Mouse (Mus musculus): Measurements from ENCODE around the gene 5031410I06Rik.
"Not testable (repeated sequence)": the region's sequence is repeated elsewhere in the genome, so short reads cannot be mapped to it uniquely, and the experiment has no call there.

The 5031410I06Rik gene

GRCm38 (mm10) chr5:26105262-26105661 lies at the start of gene 5031410I06Rik:
Gene 5031410I06Rik (minus strand): TSS chr5:26105362.
- DNase-seq (ENCODE audit: low spot score in 2 of 2), result not testable (repeated sequence)

DNA sequence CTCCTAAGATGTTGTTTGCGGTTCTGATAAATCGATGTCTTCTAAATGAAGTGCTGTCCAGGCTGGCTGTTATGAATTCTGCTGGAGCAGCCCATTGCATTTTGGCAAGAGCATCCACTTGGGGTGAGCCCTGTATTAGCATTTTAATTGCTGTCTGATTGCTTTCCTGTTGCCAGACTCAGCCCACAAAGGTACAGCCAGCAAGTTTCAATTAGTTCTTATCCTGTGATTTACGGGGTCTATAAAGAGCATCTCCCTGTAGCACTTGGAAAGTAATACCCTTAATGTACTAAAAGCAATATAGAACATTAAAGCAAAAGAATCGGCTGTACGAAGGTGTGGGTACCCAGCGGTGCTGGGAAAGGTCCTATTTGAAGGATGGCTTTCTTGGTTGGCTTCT lies 37.7 kb upstream of the 5031410I06Rik start:
- DNase-seq (ENCODE audit: low spot score in 2 of 2), result no peak

DNA sequence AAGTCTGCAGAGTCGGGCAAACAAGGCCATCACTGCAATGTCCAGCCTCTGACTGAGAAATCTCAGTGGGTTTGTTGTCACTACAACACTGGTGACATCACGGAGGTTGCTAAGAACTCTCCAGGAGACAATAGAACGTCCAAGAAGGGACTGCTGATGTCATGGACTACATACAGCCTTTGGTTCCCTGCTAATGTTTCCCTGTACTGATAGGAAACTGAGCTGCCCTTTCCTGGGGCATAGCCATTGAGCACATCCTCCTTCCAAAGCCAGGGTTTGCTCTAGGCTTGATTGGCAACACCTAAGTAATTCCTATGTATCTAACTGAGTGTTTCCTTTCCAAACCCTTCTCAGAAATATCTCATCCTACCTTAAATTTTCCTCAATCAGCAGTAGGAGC lies 16.2 kb upstream of the 5031410I06Rik start, which contains the start of gene Gm10220:
Gene Gm10220 (minus strand): TSS at position 101 of the 400 bp plus-strand sequence.
- not testable (repeated sequence) for DNase-seq (ENCODE audit: low spot score in 2 of 2)

DNA sequence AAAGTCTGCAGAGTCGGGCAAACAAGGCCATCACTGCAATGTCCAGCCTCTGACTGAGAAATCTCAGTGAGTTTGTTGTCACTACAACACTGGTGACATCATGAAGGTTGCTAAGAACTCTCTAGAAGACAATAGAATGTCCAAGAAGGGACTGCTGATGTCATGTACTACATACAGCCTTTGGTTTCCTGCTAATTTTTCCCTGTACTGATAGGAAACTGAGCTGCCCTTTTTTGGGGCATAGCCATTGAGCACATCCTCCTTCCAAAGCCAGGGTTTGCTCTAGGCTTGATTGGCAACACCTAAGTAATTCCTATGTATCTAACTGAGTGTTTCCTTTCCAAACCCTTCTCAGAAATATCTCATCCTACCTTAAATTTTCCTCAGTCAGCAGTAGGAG lies 16.0 kb downstream of the 5031410I06Rik start, which contains the start of gene Gm10471:
Gene Gm10471 (minus strand): TSS at position 101 of the 400 bp plus-strand sequence.
- DNase-seq (ENCODE audit: low spot score in 2 of 2), result not testable (repeated sequence)

DNA sequence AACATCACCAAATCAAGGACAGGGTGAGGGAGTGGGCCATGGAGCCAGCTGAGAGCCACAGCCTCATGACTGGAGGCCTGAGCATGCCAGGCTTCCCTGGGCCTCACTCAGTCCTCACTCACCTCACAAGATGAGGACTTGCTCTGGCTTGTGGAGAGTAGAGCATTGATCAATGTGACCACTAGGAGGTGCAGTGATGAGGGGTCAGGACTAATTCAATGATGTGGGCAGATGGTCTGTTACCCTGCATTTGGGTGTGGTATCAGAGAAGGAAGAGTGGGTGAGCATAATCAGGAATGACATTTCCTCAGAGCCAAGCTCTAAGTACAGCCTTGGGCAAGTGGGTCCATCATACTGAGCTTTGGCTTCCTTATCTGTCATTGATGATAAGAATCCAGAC lies 26.1 kb downstream of the 5031410I06Rik start:
- not testable (repeated sequence) for DNase-seq (ENCODE audit: low spot score in 2 of 2)

DNA sequence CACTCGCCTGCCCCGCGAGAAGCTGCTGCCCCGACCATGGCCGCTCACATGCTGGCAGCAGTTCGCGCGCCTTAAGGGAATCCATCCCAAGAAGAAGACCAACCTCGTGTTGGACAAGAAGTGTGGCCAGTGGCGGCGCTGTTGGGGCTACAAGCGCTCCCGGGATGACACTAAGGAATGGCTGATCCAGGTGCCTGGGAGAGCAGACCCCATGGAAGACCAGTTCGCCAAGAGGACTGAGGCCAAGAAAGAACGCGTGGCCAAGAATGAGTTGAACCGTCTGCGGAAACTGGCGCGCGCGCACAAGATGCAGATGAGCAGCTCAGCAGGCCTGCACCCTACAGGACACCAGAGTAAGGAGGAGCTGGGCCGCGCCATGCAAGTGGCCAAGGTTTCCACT lies 34.4 kb downstream of the 5031410I06Rik start:
- DNase-seq (ENCODE audit: low spot score in 2 of 2), result no peak

- not testable (repeated sequence) for DNase-seq (ENCODE audit: low spot score in 2 of 2)
These were observed 46.7 kb downstream of the 5031410I06Rik start, which contains the start of gene Gm7347 for GRCm38 (mm10) chr5:26058481-26058880. Gene Gm7347 (minus strand): TSS chr5:26058581.
